Mouse (Mus musculus): Measurements from ENCODE around the gene Rgs17. TPM values are rescaled to one million over a fixed set of nuclear protein-coding genes. Genes with fewer than 3 reads are reported as not detected.

The Rgs17 gene
- polyA plus RNA-seq, 1 experiment: not detected

- 79% methylated on average over 6 of the region's 6 CpGs for WGBS
- peaks cover 2% of the 10 kb centered on the region; the same call in 1 of the 2 replicates for H3K4me1 ChIP-seq (ENCODE audit: control insufficient read depth, insufficient read depth, low read length)
- no peak for TF ChIP-seq POLR2A (IDR thresholded peaks at IDR 0.05; ENCODE audit: insufficient read depth, low read depth, low read length)
- TF ChIP-seq CTCF (IDR thresholded peaks at IDR 0.05; ENCODE audit: insufficient read depth, low read depth, low read length): no peak
- H3K27ac ChIP-seq (ENCODE audit: insufficient read depth, low read depth, low read length): no peak overlapping the region
- H3K4me3 ChIP-seq (ENCODE audit: insufficient read depth, low read depth, low read length): no peak overlapping the region
Measured at GRCm38 (mm10) chr10:5900731-5901130, 21.5 kb downstream of the Rgs17 start.

- H3K4me3 ChIP-seq (ENCODE audit: insufficient read depth, low read depth, low read length): no peak overlapping the region
- no peaks in the 10 kb centered on the region for H3K4me1 ChIP-seq (ENCODE audit: control insufficient read depth, insufficient read depth, low read length)
- TF ChIP-seq CTCF (IDR thresholded peaks at IDR 0.05; ENCODE audit: insufficient read depth, low read depth, low read length): no peak
- TF ChIP-seq POLR2A (IDR thresholded peaks at IDR 0.05; ENCODE audit: insufficient read depth, low read depth, low read length): no peak
- WGBS: 34% methylated on average over 3 of the region's 3 CpGs
- H3K27ac ChIP-seq (ENCODE audit: insufficient read depth, low read depth, low read length): no peak overlapping the region
Measured at GRCm38 (mm10) chr10:5877106-5877505, 45.1 kb downstream of the Rgs17 start.

- H3K4me3 ChIP-seq (ENCODE audit: insufficient read depth, low read depth, low read length): no peak overlapping the region
- H3K27ac ChIP-seq (ENCODE audit: insufficient read depth, low read depth, low read length): no peak overlapping the region
- peaks cover 4% of the 10 kb centered on the region for H3K4me1 ChIP-seq (ENCODE audit: control insufficient read depth, insufficient read depth, low read length)
- 49% methylated on average over 4 of the region's 4 CpGs for WGBS
- TF ChIP-seq POLR2A (IDR thresholded peaks at IDR 0.05; ENCODE audit: insufficient read depth, low read depth, low read length): no peak
- no peak for TF ChIP-seq CTCF (IDR thresholded peaks at IDR 0.05; ENCODE audit: insufficient read depth, low read depth, low read length)
Measured at GRCm38 (mm10) chr10:5871081-5871480, 51.1 kb downstream of the Rgs17 start.

GRCm38 (mm10) chr10:5867981-5868552 lies 54.1 kb downstream of the Rgs17 start:
- 19% methylated on average over 11 of the region's 11 CpGs for WGBS
- TF ChIP-seq CTCF (IDR thresholded peaks at IDR 0.05; ENCODE audit: insufficient read depth, low read depth, low read length) (no peak), POLR2A (IDR thresholded peaks at IDR 0.05; ENCODE audit: insufficient read depth, low read depth, low read length) (no peak)
- no peak overlapping the region for H3K4me3 ChIP-seq (ENCODE audit: insufficient read depth, low read depth, low read length)
- H3K27ac ChIP-seq (ENCODE audit: insufficient read depth, low read depth, low read length): peak overlapping the region; percentile 23
- peaks cover 4% of the 10 kb centered on the region for H3K4me1 ChIP-seq (ENCODE audit: control insufficient read depth, insufficient read depth, low read length)

GRCm38 (mm10) chr10:5865996-5866395 lies 56.2 kb downstream of the Rgs17 start:
- Histone ChIP-seq H3K4me1 (ENCODE audit: control insufficient read depth, insufficient read depth, low read length) (peaks cover 4% of the 10 kb centered on the region), H3K4me3 (ENCODE audit: insufficient read depth, low read depth, low read length) (no peak overlapping the region), H3K27ac (ENCODE audit: insufficient read depth, low read depth, low read length) (no peak overlapping the region)
- TF ChIP-seq POLR2A (IDR thresholded peaks at IDR 0.05; ENCODE audit: insufficient read depth, low read depth, low read length): no peak
- no peak for TF ChIP-seq CTCF (IDR thresholded peaks at IDR 0.05; ENCODE audit: insufficient read depth, low read depth, low read length)
- WGBS: 68% methylated on average over 2 of the region's 2 CpGs

GRCm38 (mm10) chr10:5862669-5863068 lies 59.5 kb downstream of the Rgs17 start:
- TF ChIP-seq CTCF (IDR thresholded peaks at IDR 0.05; ENCODE audit: insufficient read depth, low read depth, low read length) (no peak), POLR2A (IDR thresholded peaks at IDR 0.05; ENCODE audit: insufficient read depth, low read depth, low read length) (no peak)
- 99% methylated on average over 3 of the region's 3 CpGs for WGBS
- Histone ChIP-seq H3K27ac (ENCODE audit: insufficient read depth, low read depth, low read length) (no peak overlapping the region), H3K4me1 (ENCODE audit: control insufficient read depth, insufficient read depth, low read length) (peaks cover 2% of the 10 kb centered on the region), H3K4me3 (ENCODE audit: insufficient read depth, low read depth, low read length) (no peak overlapping the region)

GRCm38 (mm10) chr10:5860849-5861248 lies 61.4 kb downstream of the Rgs17 start:
- Histone ChIP-seq H3K4me3 (ENCODE audit: insufficient read depth, low read depth, low read length) (no peak overlapping the region), H3K4me1 (ENCODE audit: control insufficient read depth, insufficient read depth, low read length) (no peaks in the 10 kb centered on the region), H3K27ac (ENCODE audit: insufficient read depth, low read depth, low read length) (no peak overlapping the region)
- TF ChIP-seq CTCF (IDR thresholded peaks at IDR 0.05; ENCODE audit: insufficient read depth, low read depth, low read length) (no peak), POLR2A (IDR thresholded peaks at IDR 0.05; ENCODE audit: insufficient read depth, low read depth, low read length) (no peak)
- WGBS: 91% methylated on average over 3 of the region's 3 CpGs

- TF ChIP-seq CTCF (IDR thresholded peaks at IDR 0.05; ENCODE audit: insufficient read depth, low read depth, low read length) (no peak), POLR2A (IDR thresholded peaks at IDR 0.05; ENCODE audit: insufficient read depth, low read depth, low read length) (no peak)
- WGBS: 82% methylated on average over 4 of the region's 4 CpGs
- Histone ChIP-seq H3K27ac (ENCODE audit: insufficient read depth, low read depth, low read length) (no peak overlapping the region), H3K4me1 (ENCODE audit: control insufficient read depth, insufficient read depth, low read length) (no peaks in the 10 kb centered on the region), H3K4me3 (ENCODE audit: insufficient read depth, low read depth, low read length) (no peak overlapping the region)
Measured at GRCm38 (mm10) chr10:5859729-5860128, 62.5 kb downstream of the Rgs17 start.

- no peak for TF ChIP-seq CTCF (IDR thresholded peaks at IDR 0.05; ENCODE audit: insufficient read depth, low read depth, low read length)
- TF ChIP-seq POLR2A (IDR thresholded peaks at IDR 0.05; ENCODE audit: insufficient read depth, low read depth, low read length): no peak
- 68% methylated on average over 10 of the region's 10 CpGs for WGBS
- Histone ChIP-seq H3K4me3 (ENCODE audit: insufficient read depth, low read depth, low read length) (no peak overlapping the region), H3K4me1 (ENCODE audit: control insufficient read depth, insufficient read depth, low read length) (no peaks in the 10 kb centered on the region), H3K27ac (ENCODE audit: insufficient read depth, low read depth, low read length) (no peak overlapping the region)
Measured at GRCm38 (mm10) chr10:5857996-5858549, 64.1 kb downstream of the Rgs17 start.
